Comparison of ENCODE assay signal across 24 mouse cellular contexts in genomic region chr5:149871521-149871920, GRCm38 (mm10).
DNase-seq lines count a peak whose midpoint lies in the region; ATAC-seq lines count a peak whose summit lies in the region.
"Had no signal": no experiment of that assay in that cellular context is flagged by ENCODE, and none has a peak within 500 bp of the region (broad histone marks: within the 10 kb centered on the region; RNA-seq: fewer than 3 reads in every experiment).

No protein-coding gene starts in this region.

- H3K4me1 ChIP-seq in midbrain, embryonic 10.5 days, result peaks cover 19% of the 10 kb centered on the region
- H3K4me1 ChIP-seq in midbrain, embryonic 16.5 days (ENCODE audit: control insufficient read depth, insufficient read depth, low read length), result no peaks in the 10 kb centered on the region; the same call in 1 of the 2 replicates
- no peaks in the 10 kb centered on the region; the same call in 1 of the 2 replicates for H3K4me1 ChIP-seq in midbrain, embryonic 12.5 days
- peaks cover 16% of the 10 kb centered on the region for H3K4me1 ChIP-seq in midbrain, embryonic 13.5 days (replicated peaks)
- peaks cover 11% of the 10 kb centered on the region for H3K4me1 ChIP-seq in neural tube, embryonic 12.5 days
- H3K4me1 ChIP-seq in neural tube, embryonic 15.5 days, result peaks cover 15% of the 10 kb centered on the region
- H3K4me1 ChIP-seq: embryonic facial prominence, embryonic 13.5 days; embryonic facial prominence, embryonic 15.5 days had no signal

- H3K27ac ChIP-seq in midbrain, embryonic 10.5 days (replicated peaks), result no peak overlapping the region
- H3K27ac ChIP-seq in midbrain, embryonic 16.5 days (ENCODE audit: low read length), result no peak overlapping the region
- no peak overlapping the region for H3K27ac ChIP-seq in midbrain, embryonic 12.5 days (replicated peaks)
- no peak overlapping the region for H3K27ac ChIP-seq in midbrain, embryonic 13.5 days
- no peak overlapping the region for H3K27ac ChIP-seq in neural tube, embryonic 12.5 days
- H3K27ac ChIP-seq in neural tube, embryonic 15.5 days (replicated peaks), result no peak overlapping the region
- H3K27ac ChIP-seq: embryonic facial prominence, embryonic 13.5 days; embryonic facial prominence, embryonic 15.5 days; forebrain, embryonic 10.5 days; forebrain, embryonic 12.5 days had no signal

- no peak for ATAC-seq in midbrain, embryonic 16.5 days
- peak; percentile 54 for ATAC-seq in midbrain, embryonic 12.5 days (ENCODE audit: low FRiP score, low read depth)
- no peak for ATAC-seq in midbrain, embryonic 13.5 days
- peak; percentile 53; the same call in 1 of the 2 replicates for ATAC-seq in neural tube, embryonic 12.5 days (ENCODE audit: low FRiP score, low read depth)
- no peak for ATAC-seq in neural tube, embryonic 15.5 days (ENCODE audit: low FRiP score)
- ATAC-seq: forebrain, embryonic 14.5 days; forebrain, embryonic 16.5 days had no signal

- H3K4me2 ChIP-seq in midbrain, embryonic 16.5 days (ENCODE audit: low read length), result no peak overlapping the region
- no peak overlapping the region for H3K4me2 ChIP-seq in midbrain, embryonic 12.5 days (replicated peaks)
- no peak overlapping the region for H3K4me2 ChIP-seq in midbrain, embryonic 13.5 days (replicated peaks)
- H3K4me2 ChIP-seq in neural tube, embryonic 12.5 days (replicated peaks), result no peak overlapping the region
- H3K4me2 ChIP-seq in neural tube, embryonic 15.5 days, result no peak overlapping the region
- H3K4me2 ChIP-seq: embryonic facial prominence, embryonic 13.5 days; embryonic facial prominence, embryonic 15.5 days; forebrain, embryonic 12.5 days had no signal

- 12% methylated on average over 2 of the region's 2 CpGs for WGBS in midbrain, embryonic 10.5 days
- 2% methylated on average over 2 of the region's 2 CpGs for WGBS in midbrain, embryonic 16.5 days
- 12% methylated on average over 2 of the region's 2 CpGs for WGBS in midbrain, embryonic 12.5 days
- 3% methylated on average over 2 of the region's 2 CpGs for WGBS in midbrain, embryonic 13.5 days
- WGBS in neural tube, embryonic 12.5 days, result 1% methylated on average over 2 of the region's 2 CpGs
- 5% methylated on average over 2 of the region's 2 CpGs for WGBS in neural tube, embryonic 15.5 days

- peak; percentile 76 for DNase-seq in heart, adult 11 months
- DNase-seq in heart, postnatal 4 days, result no peak
- peak; percentile 26 for DNase-seq in midbrain, embryonic 10.5 days (ENCODE audit: low spot score)
- DNase-seq: adrenal gland, adult 2 months; adrenal gland, postnatal 10 days; adrenal gland, postnatal 25 days; cerebellum, adult 11 months; cerebellum, adult 18-20 months; cerebellum, adult 8-10 months; cerebellum, adult 9-11 months; cerebellum, postnatal 14 days; cerebellum, postnatal 36 days had no signal

- peaks cover 37% of the 10 kb centered on the region for H3K27me3 ChIP-seq in midbrain, embryonic 10.5 days (ENCODE audit: low read depth, poor library complexity, severe bottlenecking)
- H3K27me3 ChIP-seq in midbrain, embryonic 16.5 days (ENCODE audit: control insufficient read depth, insufficient read depth, low read depth, low read length), result no peaks in the 10 kb centered on the region
- peaks cover 31% of the 10 kb centered on the region for H3K27me3 ChIP-seq in midbrain, embryonic 12.5 days
- peaks cover 4% of the 10 kb centered on the region for H3K27me3 ChIP-seq in midbrain, embryonic 13.5 days
- no peaks in the 10 kb centered on the region for H3K27me3 ChIP-seq in neural tube, embryonic 12.5 days (replicated peaks)
- no peaks in the 10 kb centered on the region for H3K27me3 ChIP-seq in neural tube, embryonic 15.5 days (replicated peaks)
- H3K27me3 ChIP-seq: embryonic facial prominence, embryonic 13.5 days; embryonic facial prominence, embryonic 15.5 days; forebrain, embryonic 12.5 days had no signal

- H3K9ac ChIP-seq in midbrain, embryonic 16.5 days (ENCODE audit: low read depth, low read length), result no peak overlapping the region
- H3K9ac ChIP-seq in midbrain, embryonic 12.5 days (replicated peaks), result no peak overlapping the region
- H3K9ac ChIP-seq in midbrain, embryonic 13.5 days (replicated peaks), result no peak overlapping the region
- no peak overlapping the region for H3K9ac ChIP-seq in neural tube, embryonic 12.5 days
- no peak overlapping the region for H3K9ac ChIP-seq in neural tube, embryonic 15.5 days (replicated peaks)
- H3K9ac ChIP-seq: embryonic facial prominence, embryonic 13.5 days; embryonic facial prominence, embryonic 15.5 days; forebrain, embryonic 12.5 days had no signal

- no peaks in the 10 kb centered on the region for H3K9me3 ChIP-seq in midbrain, embryonic 10.5 days (replicated peaks)
- no peaks in the 10 kb centered on the region for H3K9me3 ChIP-seq in midbrain, embryonic 16.5 days (replicated peaks; ENCODE audit: control insufficient read depth, low read length, poor library complexity, severe bottlenecking)
- no peaks in the 10 kb centered on the region for H3K9me3 ChIP-seq in midbrain, embryonic 12.5 days
- no peaks in the 10 kb centered on the region for H3K9me3 ChIP-seq in midbrain, embryonic 13.5 days
- H3K9me3 ChIP-seq in neural tube, embryonic 12.5 days, result no peaks in the 10 kb centered on the region
- H3K9me3 ChIP-seq in neural tube, embryonic 15.5 days (replicated peaks), result no peaks in the 10 kb centered on the region
- H3K9me3 ChIP-seq: embryonic facial prominence, embryonic 13.5 days; embryonic facial prominence, embryonic 15.5 days; forebrain, embryonic 10.5 days; forebrain, embryonic 12.5 days had no signal

- H3K36me3 ChIP-seq in midbrain, embryonic 10.5 days, result no peaks in the 10 kb centered on the region
- H3K36me3 ChIP-seq in midbrain, embryonic 16.5 days (ENCODE audit: control insufficient read depth, insufficient read depth, low read length), result no peaks in the 10 kb centered on the region
- H3K36me3 ChIP-seq in midbrain, embryonic 12.5 days, result no peaks in the 10 kb centered on the region
- H3K36me3 ChIP-seq in midbrain, embryonic 13.5 days, result no peaks in the 10 kb centered on the region
- H3K36me3 ChIP-seq in neural tube, embryonic 12.5 days, result no peaks in the 10 kb centered on the region
- H3K36me3 ChIP-seq in neural tube, embryonic 15.5 days, result no peaks in the 10 kb centered on the region
- H3K36me3 ChIP-seq: embryonic facial prominence, embryonic 13.5 days; embryonic facial prominence, embryonic 15.5 days; forebrain, embryonic 10.5 days; forebrain, embryonic 12.5 days had no signal

- H3K4me3 ChIP-seq in midbrain, embryonic 10.5 days, result no peak overlapping the region
- H3K4me3 ChIP-seq in midbrain, embryonic 16.5 days (ENCODE audit: low read depth, low read length), result no peak overlapping the region
- no peak overlapping the region for H3K4me3 ChIP-seq in midbrain, embryonic 12.5 days
- no peak overlapping the region for H3K4me3 ChIP-seq in midbrain, embryonic 13.5 days (replicated peaks)
- no peak overlapping the region for H3K4me3 ChIP-seq in neural tube, embryonic 12.5 days
- no peak overlapping the region for H3K4me3 ChIP-seq in neural tube, embryonic 15.5 days (replicated peaks)
- H3K4me3 ChIP-seq: embryonic facial prominence, embryonic 13.5 days; embryonic facial prominence, embryonic 15.5 days; erythroblast, embryonic 14.5 days; forebrain, embryonic 10.5 days; forebrain, embryonic 12.5 days had no signal

Comparison
In these comparisons a context has a peak if more than half of its experiments do, and no peak if none do; other contexts are left out.
1. ATAC-seq: peak in midbrain, embryonic 12.5 days (single experiment) and neural tube, embryonic 12.5 days (single experiment); none in midbrain, embryonic 16.5 days (single experiment), midbrain, embryonic 13.5 days (single experiment) and neural tube, embryonic 15.5 days (single experiment).